Mouse (Mus musculus): ENCODE measurements around the gene Pla2g1b.

- TF ChIP-seq CTCF (IDR thresholded peaks at IDR 0.05; ENCODE audit: low read depth) = peak; percentile 90
- no peak for TF ChIP-seq EP300 (optimal IDR thresholded peaks at IDR 0.05)
Observed at GRCm38 (mm10) chr5:115441205-115441849, 24.7 kb upstream of the Pla2g1b start.

Data from stomach, postnatal 0 days (tissue).